Mouse (Mus musculus) neural tube, embryonic 13.5 days (tissue): Measurements from ENCODE around the gene Apom. TPM values are rescaled to one million over a fixed set of nuclear protein-coding genes. Genes with fewer than 3 reads are reported as not detected.

ENCODE experiments used
- ATAC-seq: fragments of 200-750 bp; cut with Nextera tagmentation; 2 replicates; pipeline ENCODE4 v1.8.0; 2017; ENCODE audit warnings: low read depth, mild to moderate bottlenecking, moderate TSS enrichment, moderate library complexity
- H3K27ac ChIP-seq: fragments of 300-500 bp; sonication (generic); replicated peaks from 2 replicates; pipeline ENCODE4 v1.5.1; 2015; ENCODE audit warnings: moderate library complexity, mild to moderate bottlenecking, inconsistent platforms
- H3K27me3 ChIP-seq: fragments of 300-500 bp; sonication (generic); 2 replicates; pipeline ENCODE4 v1.6.1; 2015; ENCODE audit warnings: mild to moderate bottlenecking, inconsistent platforms
- H3K36me3 ChIP-seq: fragments of 300-500 bp; sonication (generic); 2 replicates; pipeline ENCODE4 v1.6.1; 2015; ENCODE audit warnings: mild to moderate bottlenecking, inconsistent platforms
- H3K4me1 ChIP-seq: fragments of 300-500 bp; sonication (generic); replicated peaks from 2 replicates; pipeline ENCODE4 v1.6.1; 2015; ENCODE audit warnings: inconsistent platforms
- H3K4me2 ChIP-seq: fragments of 300-500 bp; sonication (generic); 2 replicates; pipeline ENCODE4 v1.6.1; 2015; ENCODE audit warnings: inconsistent platforms, mild to moderate bottlenecking, moderate library complexity
- H3K4me3 ChIP-seq: fragments of 300-500 bp; sonication (generic); 2 replicates; pipeline ENCODE4 v1.5.1; 2015; ENCODE audit warnings: mild to moderate bottlenecking, inconsistent platforms
- H3K9ac ChIP-seq: fragments of 300-500 bp; sonication (generic); 2 replicates; pipeline ENCODE4 v1.6.1; 2015; ENCODE audit warnings: moderate library complexity, mild to moderate bottlenecking, inconsistent platforms
- H3K9me3 ChIP-seq: fragments of 300-500 bp; sonication (generic); 2 replicates; pipeline ENCODE4 v1.6.1; 2016; ENCODE audit warnings: inconsistent platforms
- WGBS: fragments of 180-500 bp; shearing (Covaris S2); methylation state at CpG from one replicate; pipeline ENCODE4 v1.1.7; 2015; 5-methylcytosine and 5-hydroxymethylcytosine counted together
- polyA plus RNA-seq: library from polyadenylated mRNA; unstranded; fragments of >200 nt; fragmentation: Nextera tagmentation; extraction: Ambion mirVana; gene quantifications from 2 replicates; pipeline ENCODE4 v1.2.1, GENCODE M21; 2015

Gene Apom
- 0.61 and 0.77 TPM in 2 replicates for polyA plus RNA-seq

DNA sequence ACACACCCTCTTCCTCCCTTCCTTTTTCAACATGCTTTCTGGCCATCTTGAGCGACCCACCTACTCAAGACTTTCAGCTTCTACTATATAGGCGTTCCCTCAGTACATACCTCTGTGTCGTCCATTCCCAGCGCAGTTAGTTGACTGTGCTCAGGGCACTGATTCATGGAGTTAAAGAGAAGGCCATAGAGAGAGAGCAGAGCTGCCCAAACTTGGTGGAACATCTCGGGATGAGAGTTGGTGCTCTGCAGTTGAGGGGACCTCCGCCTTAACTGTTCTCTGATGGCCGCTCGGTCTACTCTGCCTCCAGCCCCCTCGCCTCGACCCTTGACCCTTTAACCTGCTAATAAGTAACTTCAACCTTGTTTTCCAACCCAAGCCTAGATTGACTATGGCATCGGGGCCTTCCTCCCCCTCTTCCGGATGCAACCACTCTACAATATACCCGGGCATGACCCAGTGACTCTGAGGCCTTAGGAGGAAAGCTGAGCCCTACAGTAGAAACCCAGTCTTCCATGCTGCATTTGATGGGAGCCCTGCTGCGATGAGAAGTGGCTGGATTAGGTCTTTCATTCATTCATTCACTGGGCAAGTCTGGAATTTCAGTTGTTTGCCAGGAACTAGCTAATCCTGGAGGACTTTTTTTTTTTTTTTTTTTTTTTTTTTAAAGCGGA lies at the start of gene Apom:
TSS of gene Apom (minus strand) at position 551 of the 674 bp plus-strand sequence.
- Histone ChIP-seq H3K9me3 (no peaks in the 10 kb centered on the region), H3K27ac (no peak within 1 kb of the TSS), H3K4me2 (no peak within 1 kb of the TSS), H3K4me1 (peaks cover 33% of the 10 kb centered on the region), H3K27me3 (no peaks in the 10 kb centered on the region), H3K4me3 (no peak within 1 kb of the TSS), H3K9ac (0 out of 2 replicates have a peak within 1 kb of the TSS, but pooled peaks have one; percentile 5), H3K36me3 (peaks cover 16% of the 10 kb centered on the region; the same call in 1 of the 2 replicates)
- ATAC-seq: no peak
- WGBS: 81% methylated on average over 15 of the region's 15 CpGs

DNA sequence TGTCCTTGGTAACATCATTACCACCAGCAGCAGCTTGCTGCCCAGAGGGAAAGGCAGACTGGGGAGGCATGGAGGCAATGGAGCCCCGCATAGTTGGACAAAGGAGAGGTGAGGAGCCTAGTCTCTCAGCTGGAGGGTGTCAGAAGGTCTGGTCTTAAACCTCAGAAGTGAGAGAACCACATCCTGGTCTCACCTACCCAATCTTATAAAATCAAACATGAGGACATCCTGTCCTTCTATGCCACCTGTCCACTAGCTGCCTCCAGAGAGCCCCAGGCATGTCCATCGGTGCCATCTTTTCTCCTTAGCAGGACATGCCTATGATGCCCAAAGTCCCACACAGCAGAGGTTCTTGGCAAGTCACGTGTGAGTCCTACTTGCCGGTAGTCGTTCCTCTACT lies 48.2 kb upstream of the Apom start:
- ATAC-seq: no peak
- H3K36me3 ChIP-seq: no peaks in the 10 kb centered on the region
- H3K9ac ChIP-seq: no peak overlapping the region
- 90% methylated on average over 5 of the region's 5 CpGs for WGBS
- H3K4me3 ChIP-seq: no peak overlapping the region
- H3K27ac ChIP-seq: no peak overlapping the region
- H3K4me1 ChIP-seq: no peaks in the 10 kb centered on the region
- no peaks in the 10 kb centered on the region for H3K9me3 ChIP-seq
- no peak overlapping the region for H3K4me2 ChIP-seq
- no peaks in the 10 kb centered on the region for H3K27me3 ChIP-seq

DNA sequence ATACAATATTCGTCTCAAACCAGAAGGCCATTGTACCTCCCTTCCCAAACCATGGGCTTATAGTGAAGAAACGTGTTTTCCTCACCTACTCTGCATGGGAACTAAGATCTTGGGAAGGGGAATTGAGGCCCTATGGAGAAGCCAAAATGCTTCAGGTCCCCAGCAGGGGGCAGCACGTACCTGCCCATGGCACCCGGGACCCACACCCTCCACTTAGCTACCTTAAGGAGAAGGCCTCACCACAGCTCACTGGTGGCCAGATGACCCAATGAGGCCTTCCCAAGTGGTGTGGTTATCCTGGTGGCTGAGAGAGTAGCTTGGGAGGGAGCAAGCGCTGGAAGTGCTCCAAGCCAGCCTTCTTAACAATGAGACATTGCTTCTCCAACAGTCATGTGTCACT lies 46.7 kb upstream of the Apom start:
- Histone ChIP-seq H3K4me1 (no peaks in the 10 kb centered on the region), H3K36me3 (no peaks in the 10 kb centered on the region), H3K9me3 (no peaks in the 10 kb centered on the region), H3K9ac (no peak overlapping the region), H3K4me3 (no peak overlapping the region), H3K27me3 (no peaks in the 10 kb centered on the region), H3K4me2 (no peak overlapping the region), H3K27ac (no peak overlapping the region)
- ATAC-seq: peak; percentile 27; the same call in 1 of the 2 replicates
- 19% methylated on average over 5 of the region's 5 CpGs for WGBS

GRCm38 (mm10) chr17:35175968-35176367 lies 44.1 kb upstream of the Apom start, which contains the start of gene Aif1:
Gene Aif1 (minus strand): TSS chr17:35176068.
- 62% methylated on average over 2 of the region's 2 CpGs for WGBS
- Histone ChIP-seq H3K27ac (no peak within 1 kb of the TSS), H3K9me3 (no peaks in the 10 kb centered on the region), H3K9ac (no peak within 1 kb of the TSS), H3K4me2 (no peak within 1 kb of the TSS), H3K27me3 (no peaks in the 10 kb centered on the region), H3K4me3 (no peak within 1 kb of the TSS), H3K36me3 (no peaks in the 10 kb centered on the region), H3K4me1 (no peaks in the 10 kb centered on the region)
- no peak for ATAC-seq

- H3K9ac ChIP-seq: no peak overlapping the region
- H3K4me3 ChIP-seq: no peak overlapping the region
- no peaks in the 10 kb centered on the region for H3K9me3 ChIP-seq
- H3K27ac ChIP-seq: no peak overlapping the region
- no peak for ATAC-seq
- WGBS: 80% methylated on average over 6 of the region's 6 CpGs
- no peaks in the 10 kb centered on the region for H3K27me3 ChIP-seq
- no peak overlapping the region for H3K4me2 ChIP-seq
- H3K4me1 ChIP-seq: no peaks in the 10 kb centered on the region
- H3K36me3 ChIP-seq: no peaks in the 10 kb centered on the region
Measured at GRCm38 (mm10) chr17:35175382-35175781, 43.5 kb upstream of the Apom start.

- no peak overlapping the region for H3K27ac ChIP-seq
- 76% methylated on average over 8 of the region's 8 CpGs for WGBS
- H3K4me1 ChIP-seq: no peaks in the 10 kb centered on the region
- H3K4me3 ChIP-seq: no peak overlapping the region
- no peak overlapping the region for H3K4me2 ChIP-seq
- no peak overlapping the region for H3K9ac ChIP-seq
- H3K9me3 ChIP-seq: no peaks in the 10 kb centered on the region
- no peak for ATAC-seq
- no peaks in the 10 kb centered on the region for H3K27me3 ChIP-seq
- no peaks in the 10 kb centered on the region for H3K36me3 ChIP-seq
Measured at GRCm38 (mm10) chr17:35174201-35174977, 42.5 kb upstream of the Apom start.

DNA sequence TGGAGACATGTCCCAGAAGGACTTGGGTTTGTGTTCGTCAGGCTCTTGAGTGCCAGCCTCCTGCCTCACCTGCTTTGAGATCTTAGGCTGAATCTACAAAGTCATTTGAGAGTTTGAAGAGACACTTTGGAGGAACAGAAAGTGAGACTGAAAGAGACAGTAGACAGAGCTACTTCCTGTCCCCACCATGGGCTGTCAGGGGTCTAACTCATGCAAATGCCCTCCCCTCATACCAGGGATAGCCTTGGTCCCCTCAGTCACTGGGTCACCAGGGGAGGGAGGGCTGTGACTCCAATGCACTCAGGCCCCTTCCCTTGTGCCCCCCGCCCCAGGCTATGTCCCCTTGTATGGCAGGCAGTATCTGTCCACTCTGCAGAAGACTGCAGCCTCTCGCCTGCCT lies 41.5 kb upstream of the Apom start:
- Histone ChIP-seq H3K4me2 (no peak overlapping the region), H3K36me3 (no peaks in the 10 kb centered on the region), H3K9me3 (no peaks in the 10 kb centered on the region), H3K27ac (no peak overlapping the region), H3K9ac (no peak overlapping the region), H3K27me3 (no peaks in the 10 kb centered on the region), H3K4me3 (no peak overlapping the region), H3K4me1 (no peaks in the 10 kb centered on the region)
- ATAC-seq: no peak
- WGBS: 76% methylated on average over 3 of the region's 3 CpGs

DNA sequence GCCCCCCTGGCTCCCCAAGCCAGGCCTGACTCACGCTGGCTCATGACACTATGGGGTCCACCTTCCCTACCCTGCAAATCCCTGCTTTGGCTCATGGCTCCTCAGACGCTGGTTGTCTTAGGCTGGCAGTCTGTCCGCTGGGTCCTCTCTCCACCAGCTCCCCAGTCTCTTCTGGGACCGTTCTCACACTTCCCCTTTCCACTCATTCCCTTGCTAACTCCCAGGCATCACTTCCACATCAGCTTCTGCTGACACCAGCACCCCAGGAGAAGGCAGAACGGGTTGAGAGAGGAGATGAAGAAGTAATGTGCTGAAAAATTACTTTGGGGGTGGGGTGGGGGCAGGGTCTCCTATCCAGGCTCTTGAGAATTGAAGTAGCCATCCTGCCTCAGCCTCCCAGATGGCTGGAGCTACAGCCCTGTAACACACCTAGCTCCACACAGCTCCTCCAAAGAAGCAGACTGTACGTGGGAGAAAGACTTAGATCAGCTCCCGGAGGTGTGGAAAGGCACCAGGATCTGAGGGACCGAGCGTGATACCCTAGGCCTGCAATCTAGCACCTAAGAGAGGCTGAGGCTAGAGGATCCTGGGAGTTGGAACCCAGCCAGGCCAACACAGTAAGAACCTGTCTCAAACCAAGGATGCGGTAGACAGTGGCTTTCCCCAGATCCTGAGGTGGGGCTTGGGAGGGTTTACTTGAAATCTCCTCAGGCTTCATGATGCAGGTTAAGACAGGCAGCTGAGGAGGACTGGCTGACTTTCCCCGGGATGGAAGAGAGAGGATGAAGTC lies 40.8 kb upstream of the Apom start:
- no peak overlapping the region for H3K4me2 ChIP-seq
- H3K27ac ChIP-seq: no peak overlapping the region
- no peaks in the 10 kb centered on the region for H3K36me3 ChIP-seq
- no peak for ATAC-seq
- no peaks in the 10 kb centered on the region for H3K27me3 ChIP-seq
- WGBS: 70% methylated on average over 11 of the region's 11 CpGs
- H3K4me3 ChIP-seq: no peak overlapping the region
- H3K9me3 ChIP-seq: no peaks in the 10 kb centered on the region
- H3K4me1 ChIP-seq: no peaks in the 10 kb centered on the region
- H3K9ac ChIP-seq: no peak overlapping the region

GRCm38 (mm10) chr17:35168541-35169207 lies 36.8 kb upstream of the Apom start:
- Histone ChIP-seq H3K4me2 (no peak overlapping the region), H3K9ac (no peak overlapping the region), H3K4me3 (no peak overlapping the region), H3K27me3 (no peaks in the 10 kb centered on the region), H3K27ac (peak overlapping the region; percentile 49; the same call in 1 of the 2 replicates), H3K4me1 (peaks cover 15% of the 10 kb centered on the region), H3K9me3 (no peaks in the 10 kb centered on the region), H3K36me3 (no peaks in the 10 kb centered on the region)
- no peak for ATAC-seq
- WGBS: 13% methylated on average over 4 of the region's 4 CpGs

DNA sequence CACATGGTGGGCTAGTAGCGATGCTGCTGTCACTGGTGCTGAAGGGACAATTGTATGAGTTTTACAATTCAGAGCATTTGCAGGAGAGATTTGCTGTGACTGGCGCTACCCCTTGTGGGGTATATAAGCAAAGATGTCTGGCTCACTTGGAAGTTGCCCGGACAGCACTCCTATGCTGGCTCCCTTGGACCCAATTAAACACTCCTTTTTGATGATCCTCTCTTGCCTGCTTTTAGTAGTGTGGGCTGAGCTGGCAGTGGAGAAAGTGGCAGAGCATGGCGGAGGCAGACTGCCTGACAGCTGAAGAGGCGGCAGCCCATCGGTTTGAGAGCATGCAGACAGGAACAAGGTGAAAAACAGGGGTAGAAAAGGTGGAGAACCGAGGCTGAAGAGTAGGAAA lies 35.9 kb upstream of the Apom start:
- Histone ChIP-seq H3K4me3 (no peak overlapping the region), H3K36me3 (no peaks in the 10 kb centered on the region), H3K27ac (no peak overlapping the region), H3K27me3 (no peaks in the 10 kb centered on the region), H3K9me3 (no peaks in the 10 kb centered on the region), H3K9ac (no peak overlapping the region), H3K4me1 (peaks cover 23% of the 10 kb centered on the region), H3K4me2 (no peak overlapping the region)
- 89% methylated on average over 7 of the region's 7 CpGs for WGBS
- ATAC-seq: no peak

DNA sequence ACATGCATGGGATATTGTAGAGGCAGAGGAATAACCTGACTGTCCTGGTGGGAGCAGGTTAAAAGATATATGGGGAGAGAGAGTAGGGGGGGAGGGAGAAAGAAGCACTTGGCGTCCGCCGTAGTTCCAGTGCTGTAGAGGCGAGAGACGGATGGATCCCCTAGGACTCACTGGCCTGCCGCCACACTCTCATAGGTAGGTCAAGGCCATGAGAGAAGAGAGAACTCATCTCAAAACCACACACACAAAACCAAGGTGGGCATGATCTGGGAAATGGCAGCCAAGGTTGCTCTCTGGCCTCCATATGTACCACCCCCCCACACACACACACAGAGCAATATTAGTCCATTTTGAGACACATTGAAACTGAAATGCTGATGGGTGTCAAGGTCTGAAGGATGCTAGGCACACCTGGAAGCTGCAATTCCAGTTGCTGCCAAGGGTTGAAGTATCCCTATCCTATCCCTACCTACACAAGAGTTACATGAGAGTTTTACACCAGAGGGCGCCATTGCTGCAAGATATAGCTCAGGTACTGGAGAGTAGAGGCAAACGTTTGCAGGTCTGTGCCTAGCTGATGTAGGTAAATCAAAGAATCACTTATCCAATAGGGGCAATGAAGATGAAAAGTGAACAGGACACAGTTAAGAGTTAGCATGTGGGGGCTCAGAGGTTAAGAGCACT lies 34.6 kb upstream of the Apom start:
- H3K9me3 ChIP-seq: no peaks in the 10 kb centered on the region
- ATAC-seq: no peak
- peak overlapping the region; percentile 100 for H3K4me2 ChIP-seq
- peak overlapping the region; percentile 97 for H3K27ac ChIP-seq
- H3K4me1 ChIP-seq: peaks cover 36% of the 10 kb centered on the region
- 42% methylated on average over 8 of the region's 8 CpGs for WGBS
- H3K27me3 ChIP-seq: no peaks in the 10 kb centered on the region
- H3K36me3 ChIP-seq: peaks cover 10% of the 10 kb centered on the region
- H3K4me3 ChIP-seq: peak overlapping the region; percentile 99
- peak overlapping the region; percentile 71 for H3K9ac ChIP-seq
